Mouse (Mus musculus) erythroid progenitor cell, adult 5-6 weeks (primary cell): Measurements from ENCODE around the gene Lemd1. TPM values are rescaled to one million over a fixed set of nuclear protein-coding genes. Genes with fewer than 3 reads are reported as not detected.

Source experiments
- ATAC-seq: replicated peaks from 2 replicates; pipeline ENCODE4 v1.8.0; 2016; ENCODE audit warnings: moderate number of reproducible peaks, mild to moderate bottlenecking, moderate TSS enrichment, inconsistent platforms; ENCODE audit not compliant: poor library complexity, low FRiP score, severe bottlenecking
- total RNA-seq, 2 experiments: library from RNA; stranded (forward) in 1 of 2; stranded (reverse) in 1 of 2; fragments of 150-400 nt in 1 of 2; fragments of 186-747, 209-891 nt in 1 of 2; gene quantifications; 2 replicates each; pipeline versions ENCODE4 v1.2.3 to v1.2.4; 2015 to 2017; ENCODE audit warnings: low replicate concordance in 2 of 2

Lemd1 gene
- total RNA-seq, 2 experiments from 2014 or later, result not detected

GRCm38 (mm10) chr1:132281523-132282176 lies 90.4 kb downstream of the Lemd1 start:
- no peak for ATAC-seq

GRCm38 (mm10) chr1:132282177-132282536 lies 90.9 kb downstream of the Lemd1 start:
- no peak for ATAC-seq

GRCm38 (mm10) chr1:132283018-132283417 lies 91.8 kb downstream of the Lemd1 start:
- no peak for ATAC-seq

GRCm38 (mm10) chr1:132286735-132287134 lies 95.5 kb downstream of the Lemd1 start:
- no peak for ATAC-seq

GRCm38 (mm10) chr1:132287445-132287844 lies 96.2 kb downstream of the Lemd1 start:
- ATAC-seq, result no peak

- ATAC-seq, result no peak
Observed at GRCm38 (mm10) chr1:132287991-132288451, 96.8 kb downstream of the Lemd1 start.

- ATAC-seq, result no peak
Observed at GRCm38 (mm10) chr1:132289965-132290364, 98.7 kb downstream of the Lemd1 start.

- ATAC-seq, result no peak
Observed at GRCm38 (mm10) chr1:132290921-132291675, 99.9 kb downstream of the Lemd1 start.

GRCm38 (mm10) chr1:132291706-132292105 lies 100.5 kb downstream of the Lemd1 start:
- no peak for ATAC-seq

GRCm38 (mm10) chr1:132292318-132293129 lies 101.3 kb downstream of the Lemd1 start:
- ATAC-seq, result no peak

- no peak for ATAC-seq
Observed at GRCm38 (mm10) chr1:132295506-132295905, 104.3 kb downstream of the Lemd1 start.

- ATAC-seq, result no peak
Observed at GRCm38 (mm10) chr1:132296051-132296450, 104.8 kb downstream of the Lemd1 start.

GRCm38 (mm10) chr1:132298425-132298800 lies 107.2 kb downstream of the Lemd1 start, which contains the start of gene Klhdc8a:
Gene Klhdc8a (plus strand): TSS chr1:132298626.
- ATAC-seq, result no peak

- ATAC-seq, result no peak
Observed at GRCm38 (mm10) chr1:132298801-132299464, 107.7 kb downstream of the Lemd1 start.

GRCm38 (mm10) chr1:132299744-132300143 lies 108.5 kb downstream of the Lemd1 start:
- no peak for ATAC-seq

- no peak for ATAC-seq
Observed at GRCm38 (mm10) chr1:132301242-132301641, 110.0 kb downstream of the Lemd1 start.

- no peak for ATAC-seq
Observed at GRCm38 (mm10) chr1:132302341-132302866, 111.2 kb downstream of the Lemd1 start.

GRCm38 (mm10) chr1:132304618-132305214 lies 113.5 kb downstream of the Lemd1 start:
- no peak for ATAC-seq

- no peak for ATAC-seq
Observed at GRCm38 (mm10) chr1:132306160-132306559, 114.9 kb downstream of the Lemd1 start.
